Mouse (Mus musculus) C3H10T1/2 (cell line): ENCODE measurements around the gene Rnf183. TPM values are rescaled to one million over a fixed set of nuclear protein-coding genes. Genes with fewer than 3 reads are reported as not detected.

Experiments used
- polyA plus RNA-seq, 2 experiments: library from polyadenylated mRNA; unstranded; fragments of >200 nt; fragmentation: generic; extraction: Trizol; gene quantifications; one replicate each; pipeline ENCODE4 v1.2.1; 2012; ENCODE audit warnings: missing spikeins in 2 of 2

Rnf183 gene
- under 1 TPM; 0.06 to 0.60 TPM for polyA plus RNA-seq

GRCm38 (mm10) chr4:62435081-62435480, at the start of gene Rnf183:
TSS of gene Rnf183 (minus strand) at chr4:62435252.

DNA sequence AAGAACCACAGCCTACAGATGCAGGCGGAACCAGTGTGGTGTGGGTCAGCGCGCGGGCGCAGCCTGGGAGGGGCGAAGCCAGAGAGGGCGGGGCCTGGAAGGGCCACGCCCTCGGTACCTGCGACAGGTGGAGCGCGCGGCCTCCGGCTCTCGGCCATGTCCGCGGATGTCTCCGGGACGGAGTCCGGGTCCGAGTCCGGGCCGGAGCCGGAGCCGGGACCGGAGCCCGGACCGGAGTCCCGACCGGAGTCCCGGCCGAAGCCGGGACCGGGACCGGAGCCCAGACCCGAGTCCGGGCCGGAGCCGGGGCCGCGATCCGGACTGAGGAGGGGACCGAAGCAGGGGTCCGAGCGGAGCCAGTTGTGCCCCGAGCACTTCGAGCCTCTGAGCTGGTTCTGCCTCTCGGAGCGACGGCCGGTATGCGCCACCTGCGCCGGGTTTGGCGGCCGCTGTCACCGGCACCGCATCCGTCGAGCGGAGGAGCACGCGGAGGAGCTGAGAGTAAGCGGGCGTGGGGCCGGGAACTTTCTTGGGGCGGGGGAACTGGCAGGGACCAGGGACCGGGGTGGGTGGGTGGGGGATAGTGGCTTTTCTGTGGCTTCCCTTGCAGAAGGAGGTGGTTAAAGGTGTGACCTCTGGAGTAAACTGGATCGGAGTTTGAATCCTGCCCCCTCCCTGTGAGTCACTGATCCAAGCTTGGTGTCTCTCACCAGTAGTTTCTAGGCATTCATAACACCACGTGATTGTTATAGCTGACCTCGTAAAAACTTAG, 45.1 kb upstream of the Rnf183 start, which contains the start of gene Bspry:
TSS of gene Bspry (plus strand) at position 117 of the 772 bp plus-strand sequence.

GRCm38 (mm10) chr4:62470598-62471051, 35.6 kb upstream of the Rnf183 start, which contains the start of gene Wdr31:
TSS of gene Wdr31 (minus strand) at chr4:62470896.

GRCm38 (mm10) chr4:62408601-62409282, 26.3 kb downstream of the Rnf183 start, which contains the start of the genes Cdc26 and Prpf4:
TSS of gene Cdc26 (minus strand) at chr4:62408642.
TSS of gene Prpf4 (plus strand) at chr4:62408797.

Other genes starting within 250 kb of the Rnf183 start
- gene Zfp37, start 204.2 kb downstream of the Rnf183 start, polyA plus RNA-seq, result under 1 TPM; 0.02 to 0.42 TPM
- 10 to 100 TPM in 1 of 2 experiments, 1 to 10 TPM in 1; 1.4 to 15.5 TPM for gene Slc31a2, start 172.7 kb downstream of the Rnf183 start, polyA plus RNA-seq
- 10 to 100 TPM in 1 of 2 experiments, 1 to 10 TPM in 1; 8.2 to 25.7 TPM for gene Fkbp15, start 74.7 kb downstream of the Rnf183 start, polyA plus RNA-seq
- 10 to 100 TPM in 1 of 2 experiments, 1 to 10 TPM in 1; 4.3 to 18.4 TPM for gene Slc31a1, start 74.5 kb downstream of the Rnf183 start, polyA plus RNA-seq
- 10 to 100 TPM; 69.8 to 90.5 TPM for gene Cdc26, start 26.6 kb downstream of the Rnf183 start, polyA plus RNA-seq
- gene Prpf4, start 26.5 kb downstream of the Rnf183 start, polyA plus RNA-seq, result 1 to 10 TPM; 3.4 to 7.3 TPM
- gene Wdr31, start 35.6 kb upstream of the Rnf183 start, polyA plus RNA-seq, result under 1 TPM; 0.07 to 0.12 TPM
- gene Bspry, start 44.8 kb upstream of the Rnf183 start, polyA plus RNA-seq, result 1 to 10 TPM in 1 of 2 experiments, under 1 TPM in 1; 0.08 to 1.0 TPM
- gene Hdhd3, start 68.2 kb upstream of the Rnf183 start, polyA plus RNA-seq, result 10 to 100 TPM; 35.5 to 36.9 TPM
- 100 to 1,000 TPM; 124 to 319 TPM for gene Alad, start 84.7 kb upstream of the Rnf183 start, polyA plus RNA-seq
- gene Pole3, start 89.8 kb upstream of the Rnf183 start, polyA plus RNA-seq, result 10 to 100 TPM; 33.3 to 62.6 TPM
- under 1 TPM; 0.05 to 0.17 TPM for gene 4933430I17Rik, start 90.1 kb upstream of the Rnf183 start, polyA plus RNA-seq
- gene Rgs3, start 124.6 kb upstream of the Rnf183 start, polyA plus RNA-seq, result 10 to 100 TPM; 24.2 to 87.0 TPM